Mouse (Mus musculus) urinary bladder, postnatal 4 days (tissue): ENCODE data around the gene Twist2.
A peak's percentile ranks its signal among the peaks of the same experiment; 100 is the strongest.

ENCODE experiments used
- DNase-seq, 2 experiments: peaks; one replicate each; pipeline ENCODE4 v3.0.0; 2021 to 2022; ENCODE audit warnings: low spot score in 2 of 2

The Twist2 gene

GRCm38 (mm10) chr1:91800967-91801843, at the start of gene Twist2:
Twist2 (plus strand) TSS chr1:91801461.
- peak; percentile 74 to 82 for DNase-seq

- no peak for DNase-seq
Measured at GRCm38 (mm10) chr1:91752931-91753330, 48.3 kb upstream of the Twist2 start.

GRCm38 (mm10) chr1:91755102-91755501, 46.2 kb upstream of the Twist2 start:
- peak; percentile 52 to 78 for DNase-seq

- DNase-seq: no peak
Measured at GRCm38 (mm10) chr1:91757292-91757691, 44.0 kb upstream of the Twist2 start.

GRCm38 (mm10) chr1:91758143-91758542, 43.1 kb upstream of the Twist2 start:
- no peak for DNase-seq

- no peak for DNase-seq
Measured at GRCm38 (mm10) chr1:91758600-91759515, 42.4 kb upstream of the Twist2 start.

GRCm38 (mm10) chr1:91760140-91760986, 40.9 kb upstream of the Twist2 start:
- DNase-seq: no peak

GRCm38 (mm10) chr1:91762528-91763091, 38.7 kb upstream of the Twist2 start:
- DNase-seq: no peak

GRCm38 (mm10) chr1:91770221-91770624, 31.0 kb upstream of the Twist2 start:
- no peak for DNase-seq

GRCm38 (mm10) chr1:91770676-91771075, 30.6 kb upstream of the Twist2 start:
- DNase-seq: no peak

GRCm38 (mm10) chr1:91776928-91777327, 24.3 kb upstream of the Twist2 start:
- no peak for DNase-seq

GRCm38 (mm10) chr1:91779819-91780218, 21.4 kb upstream of the Twist2 start:
- no peak for DNase-seq

GRCm38 (mm10) chr1:91781182-91781581, 20.1 kb upstream of the Twist2 start:
- peak in 1 of 2 experiments; percentile 61 for DNase-seq

GRCm38 (mm10) chr1:91784162-91784561, 17.1 kb upstream of the Twist2 start:
- no peak for DNase-seq

GRCm38 (mm10) chr1:91799323-91799722, 1.9 kb upstream of the Twist2 start:
- DNase-seq: no peak

GRCm38 (mm10) chr1:91800348-91800747, 913 bp upstream of the Twist2 start:
- no peak for DNase-seq

GRCm38 (mm10) chr1:91801844-91802366, 644 bp downstream of the Twist2 start:
- DNase-seq: no peak

GRCm38 (mm10) chr1:91802406-91803121, 1.3 kb downstream of the Twist2 start:
- DNase-seq: no peak

GRCm38 (mm10) chr1:91803416-91803815, 2.2 kb downstream of the Twist2 start:
- no peak for DNase-seq

- no peak for DNase-seq
Measured at GRCm38 (mm10) chr1:91816067-91816466, 14.8 kb downstream of the Twist2 start.
